Mouse (Mus musculus) cerebellum, postnatal 36 days (tissue): ENCODE results near the gene Psmc2.

Experiments
- DNase-seq, 2 experiments: peaks; one replicate each; pipeline ENCODE4 v3.0.0; 2021 to 2022; ENCODE audit warnings: mixed read lengths in 2 of 2

The Psmc2 gene

DNA sequence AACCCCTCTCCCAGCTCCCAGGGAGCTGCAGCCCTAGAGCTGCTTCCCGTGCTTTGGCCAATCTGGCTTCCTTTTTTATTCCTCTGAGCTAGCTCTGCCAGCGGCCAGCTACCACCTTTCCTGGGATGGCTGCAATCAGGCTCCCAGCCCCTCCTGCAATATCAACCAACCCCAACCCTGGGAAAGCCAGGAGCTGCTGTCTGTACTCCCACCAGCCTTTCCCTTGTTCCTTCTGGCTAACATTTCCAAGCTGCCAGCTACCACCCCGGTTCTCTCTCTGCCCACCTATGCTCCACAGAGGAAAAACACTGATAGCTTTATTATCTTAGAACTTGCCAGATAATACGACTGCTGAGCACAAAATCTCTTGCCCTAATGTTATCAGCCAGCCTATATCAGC is 19.8 kb downstream of the Psmc2 start:
- DNase-seq, result no peak

GRCm38 (mm10) chr5:21810924-21811323 is 25.8 kb downstream of the Psmc2 start:
- no peak for DNase-seq

GRCm38 (mm10) chr5:21813994-21814393 is 28.9 kb downstream of the Psmc2 start:
- peak in 1 of 2 experiments; percentile 16 for DNase-seq

- DNase-seq, result no peak
Observed at GRCm38 (mm10) chr5:21826370-21826769, 41.3 kb downstream of the Psmc2 start.

DNA sequence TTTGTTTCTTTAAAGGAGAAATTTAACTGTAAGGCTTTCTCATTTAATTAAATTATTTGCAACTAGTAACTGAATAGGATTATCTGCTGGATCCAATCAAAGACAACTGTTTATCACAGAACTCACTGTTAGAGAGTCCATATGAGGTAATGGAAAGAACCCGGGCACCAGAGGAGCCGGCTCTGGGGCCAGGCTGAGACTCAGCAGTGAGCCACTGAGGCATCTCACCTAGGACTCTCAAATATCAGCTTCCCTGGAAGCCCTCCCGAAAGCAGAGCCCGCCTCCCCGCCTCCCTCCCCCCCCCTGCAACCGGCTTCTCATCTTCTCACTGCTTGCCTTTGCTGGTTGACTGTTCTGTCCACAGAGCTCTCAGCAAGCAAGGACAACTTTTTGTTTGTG is 42.6 kb downstream of the Psmc2 start:
- no peak for DNase-seq

- DNase-seq, result no peak
Observed at GRCm38 (mm10) chr5:21828855-21829254, 43.8 kb downstream of the Psmc2 start.

- DNase-seq, result no peak
Observed at GRCm38 (mm10) chr5:21831761-21832160, 46.7 kb downstream of the Psmc2 start.

GRCm38 (mm10) chr5:21844676-21845075 is 59.6 kb downstream of the Psmc2 start:
- no peak for DNase-seq

DNA sequence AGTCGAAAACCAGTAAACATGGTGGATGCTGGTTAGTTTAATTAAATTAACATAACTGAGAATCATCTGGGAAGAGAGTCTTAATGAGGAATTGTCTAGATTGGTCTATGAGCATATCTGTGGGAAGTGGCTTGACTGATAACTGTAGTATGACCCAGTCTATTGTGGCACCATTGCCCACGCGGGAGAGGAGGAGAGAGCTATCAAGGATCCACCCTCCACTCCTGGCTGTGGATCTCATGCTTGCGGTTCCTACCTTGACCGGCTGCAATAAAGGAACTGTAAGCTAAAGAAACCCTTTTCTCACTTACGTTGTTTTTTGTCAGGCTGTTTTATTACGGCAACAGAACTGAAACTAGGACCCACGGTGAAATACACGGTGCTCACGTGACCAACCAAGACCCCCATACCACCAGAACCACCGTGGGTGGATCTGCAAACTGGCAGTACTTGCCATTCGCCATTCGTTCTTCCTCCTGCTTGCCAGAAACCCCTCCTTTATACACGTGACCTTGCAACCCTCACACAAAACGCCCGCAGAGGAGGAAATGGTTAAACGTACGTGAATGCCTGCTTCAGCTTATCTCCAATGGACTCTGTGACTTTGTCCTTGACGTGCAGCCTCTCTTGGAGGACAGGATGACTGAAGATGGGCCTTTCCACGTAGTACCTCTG is 61.7 kb downstream of the Psmc2 start:
- DNase-seq, result no peak

- no peak for DNase-seq
Observed at GRCm38 (mm10) chr5:21847438-21847837, 62.4 kb downstream of the Psmc2 start.

GRCm38 (mm10) chr5:21851679-21852340 is 66.7 kb downstream of the Psmc2 start:
- no peak for DNase-seq
